Mouse (Mus musculus) granulocyte monocyte progenitor cell, adult 5-6 weeks (primary cell): Measurements from ENCODE around the gene Ncam1. TPM values are rescaled to one million over a fixed set of nuclear protein-coding genes. Genes with fewer than 3 reads are reported as not detected.

Source experiments
- ATAC-seq: replicated peaks from 2 replicates; pipeline ENCODE4 v1.8.0; 2016; ENCODE audit warnings: mild to moderate bottlenecking, moderate TSS enrichment, inconsistent platforms; ENCODE audit not compliant: poor library complexity, severe bottlenecking
- total RNA-seq, 2 experiments: library from RNA; stranded (forward) in 1 of 2; stranded (reverse) in 1 of 2; fragments of 200-712, 200-1000 nt in 1 of 2; fragments of >200 nt in 1 of 2; fragmentation: Nextera tagmentation in 1 of 2; gene quantifications; 2 replicates each; pipeline ENCODE4 v1.2.3; 2014 to 2017

Ncam1 gene
- total RNA-seq, 2 experiments from 2014 or later: 12.8 to 15.8 TPM

DNA sequence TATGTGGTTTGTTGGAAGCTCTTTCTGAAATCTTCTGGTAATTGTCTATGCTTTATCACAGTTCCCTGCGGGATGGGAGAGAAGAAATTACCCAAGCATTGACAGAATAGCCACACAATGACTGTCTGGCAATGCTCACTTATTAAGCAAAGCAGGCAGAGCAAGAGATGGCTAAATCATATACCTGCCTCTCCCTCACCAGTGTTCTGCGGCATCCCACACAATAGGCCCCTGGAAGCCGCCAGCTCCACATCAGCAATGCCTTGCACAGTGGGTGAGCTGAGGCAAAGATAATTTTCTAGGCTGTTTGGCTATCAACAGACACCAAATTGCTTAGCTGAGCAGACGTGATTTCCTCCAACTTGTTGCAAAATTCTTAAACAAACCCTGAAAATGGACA, 208.5 kb downstream of the Ncam1 start:
- no peak for ATAC-seq

DNA sequence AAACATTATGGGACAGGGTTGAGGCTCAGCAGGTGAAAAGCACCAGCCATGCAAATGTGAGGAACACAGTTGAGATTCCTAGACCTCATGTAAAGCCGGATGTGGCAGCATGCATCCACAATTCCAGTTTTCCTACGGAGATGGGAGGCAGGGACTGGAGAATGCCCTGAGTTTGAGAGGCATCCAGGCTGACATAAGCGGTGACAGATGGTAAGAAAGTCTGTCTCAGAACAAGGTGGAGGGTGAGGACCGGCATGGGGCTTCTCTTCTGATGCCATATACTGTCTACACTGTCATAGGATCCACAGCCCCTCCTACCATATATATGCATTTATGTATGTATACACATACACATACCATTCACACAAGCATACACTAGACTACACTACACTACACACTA, 221.6 kb downstream of the Ncam1 start:
- ATAC-seq: no peak

DNA sequence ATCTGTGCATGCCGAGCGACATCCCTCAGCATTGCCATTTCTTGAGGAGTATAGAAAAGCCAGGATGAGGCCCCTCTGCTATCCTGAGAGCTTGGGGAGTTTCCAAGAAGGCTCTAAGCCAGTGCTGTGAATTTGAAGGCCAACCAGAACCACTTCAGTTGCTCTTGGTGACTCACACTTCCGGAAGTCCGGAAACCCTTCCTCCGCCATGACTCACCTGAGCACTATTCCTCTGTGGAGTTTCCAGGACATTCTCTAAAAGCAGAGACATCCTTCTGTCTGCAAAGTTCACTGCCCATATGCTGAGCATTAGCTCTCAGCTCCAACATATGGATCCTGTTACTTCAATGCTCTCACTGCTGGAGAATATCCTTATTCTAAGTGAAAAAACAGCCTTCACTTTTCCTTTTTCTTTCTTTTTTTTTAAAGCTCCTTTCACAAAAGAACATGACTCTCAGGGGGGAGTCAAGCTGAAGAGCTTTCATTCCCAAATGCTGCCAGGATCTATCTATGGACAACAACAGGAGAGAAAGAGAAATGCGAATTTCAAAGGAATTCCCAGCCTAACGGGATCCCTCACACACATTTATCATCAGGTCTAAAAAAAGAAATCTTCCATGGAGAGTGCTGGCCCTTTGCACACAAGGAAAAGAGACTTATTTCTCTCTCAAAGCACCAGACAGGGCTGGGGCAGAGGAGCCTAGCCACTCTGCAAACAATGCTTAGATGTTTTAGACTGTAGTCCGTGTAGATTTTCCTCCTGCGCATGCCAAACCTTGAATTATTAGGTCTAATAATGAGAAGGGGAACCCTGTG, 226.8 kb downstream of the Ncam1 start:
- no peak for ATAC-seq

DNA sequence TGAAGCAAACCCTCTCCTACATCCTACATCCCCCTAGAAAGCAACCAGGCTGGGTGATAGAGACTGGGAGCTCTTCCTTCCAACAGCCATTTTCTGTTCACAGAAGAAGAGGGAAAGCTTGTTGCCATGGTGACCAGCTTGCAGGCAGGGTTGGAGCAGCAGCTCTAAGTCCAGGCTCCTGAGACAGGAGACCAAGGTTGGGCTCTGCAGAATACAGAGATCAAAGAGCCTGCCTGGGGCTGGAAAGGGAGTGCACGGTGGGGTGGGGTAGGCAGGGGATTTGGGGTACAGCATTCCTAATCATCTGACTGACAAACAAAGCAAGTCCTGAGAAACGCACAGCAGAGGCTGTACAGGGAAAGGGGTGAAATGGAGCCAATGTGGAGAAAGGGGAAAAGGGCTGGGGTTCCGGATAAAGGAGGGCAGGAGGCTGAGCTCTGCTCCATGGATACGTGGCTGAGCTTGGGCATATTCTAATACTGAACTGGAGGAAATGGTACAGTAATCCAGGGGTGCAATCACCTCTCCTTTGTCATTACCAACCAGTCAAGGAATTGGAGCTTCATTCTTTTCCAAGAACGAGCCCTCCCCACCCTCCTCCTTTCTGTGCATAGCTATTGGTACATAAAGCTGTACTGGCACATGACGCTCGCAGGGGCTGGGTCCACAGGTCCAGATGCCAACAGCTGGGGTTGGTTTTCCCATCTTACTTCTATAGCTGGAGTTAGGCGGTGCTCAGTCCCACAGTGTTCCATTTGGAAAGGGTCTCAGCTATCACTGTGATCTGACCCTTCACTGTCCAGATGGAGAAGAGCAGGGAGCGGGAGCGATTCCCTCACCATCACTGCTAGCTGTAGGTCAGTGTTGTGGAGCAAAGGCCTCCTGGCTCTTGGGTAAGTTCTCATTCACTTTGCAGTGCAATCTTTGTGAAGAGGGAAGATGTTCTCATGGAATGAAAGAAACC, 227.7 kb downstream of the Ncam1 start:
- ATAC-seq: no peak

DNA sequence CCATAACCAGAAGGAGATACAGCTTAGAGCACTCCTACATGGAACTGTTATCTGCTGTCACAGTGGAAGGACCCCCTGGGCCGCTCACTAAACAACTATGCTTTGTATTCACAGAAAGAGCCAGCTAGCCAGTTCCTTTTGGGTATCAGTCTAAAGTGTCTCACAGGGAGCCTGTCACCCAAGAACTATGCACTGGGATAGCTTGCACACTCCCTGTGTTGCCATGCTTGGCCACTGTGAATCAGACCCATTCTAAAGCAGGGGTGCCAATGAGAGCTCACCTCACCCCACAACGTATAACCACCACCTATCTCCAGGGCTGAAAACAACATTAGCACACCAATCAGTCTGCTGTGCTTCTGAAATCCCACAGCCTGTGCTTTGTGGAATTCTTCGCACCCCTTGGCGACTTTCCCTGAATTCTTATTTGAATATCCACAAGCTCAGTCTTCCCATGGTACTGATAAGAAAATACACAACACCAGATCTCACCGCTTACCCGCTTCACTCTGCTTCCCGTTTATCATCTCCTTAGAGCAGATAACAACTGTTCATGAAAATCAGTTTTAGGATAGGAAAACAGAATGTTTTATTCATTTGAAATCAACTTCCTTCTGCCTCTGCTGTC, 228.6 kb downstream of the Ncam1 start:
- ATAC-seq: no peak

DNA sequence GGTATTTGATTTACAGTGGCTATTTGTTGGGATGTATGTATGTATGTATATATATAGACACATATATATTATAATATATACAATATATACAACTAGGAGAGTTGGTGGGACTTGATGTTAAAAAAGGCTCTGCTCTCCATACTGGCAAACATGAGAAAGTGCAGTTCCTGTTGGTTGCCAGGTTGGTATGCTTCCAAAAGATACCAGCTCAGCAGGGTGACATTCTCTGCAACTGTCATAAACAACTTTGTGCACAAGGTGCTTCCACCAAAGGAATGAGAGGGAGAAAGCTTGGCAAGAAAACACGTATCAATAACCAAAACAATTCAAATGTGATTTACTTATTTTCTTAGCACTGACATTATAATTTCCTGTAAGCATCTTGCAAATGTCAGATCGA, 232.9 kb downstream of the Ncam1 start:
- no peak for ATAC-seq

DNA sequence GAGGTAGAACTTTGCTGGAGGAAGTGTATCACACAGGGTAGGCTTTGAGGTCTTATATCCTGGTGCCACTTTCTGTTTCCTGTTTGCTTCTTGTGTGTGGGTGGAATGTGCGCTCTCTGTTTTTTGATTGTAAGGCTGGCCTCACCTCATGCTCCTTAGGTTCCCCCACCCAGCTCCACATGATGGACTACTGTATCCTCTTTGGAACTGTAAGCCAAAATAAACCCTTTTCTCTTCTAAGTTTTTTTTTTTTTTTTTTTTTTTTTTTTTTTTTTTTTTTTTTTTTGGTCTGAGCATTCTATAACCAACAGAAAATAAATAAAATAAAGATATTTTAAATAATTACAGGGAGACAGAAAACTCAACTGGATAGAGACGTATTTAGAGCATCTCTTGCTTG, 239.8 kb downstream of the Ncam1 start:
- no peak for ATAC-seq

DNA sequence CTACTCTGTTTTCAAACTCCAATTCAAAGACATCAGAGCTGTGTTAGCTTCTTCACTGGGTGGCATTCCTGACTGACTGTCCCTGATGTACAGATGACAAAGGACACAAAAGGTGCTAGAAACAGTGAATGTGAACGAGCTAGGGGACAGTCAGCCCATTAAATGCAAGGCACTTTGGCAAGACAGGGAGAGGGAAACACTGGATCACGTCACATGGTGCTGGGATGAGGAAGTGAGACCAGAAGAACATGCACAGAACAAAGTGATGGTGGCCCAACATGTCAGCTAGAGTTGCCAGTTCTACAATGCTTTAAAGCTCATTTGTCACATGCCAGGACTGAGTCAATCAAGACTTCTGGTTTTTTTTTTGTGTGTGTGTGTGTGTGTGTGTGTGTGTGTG, 247.4 kb downstream of the Ncam1 start:
- ATAC-seq: peak; percentile 71

DNA sequence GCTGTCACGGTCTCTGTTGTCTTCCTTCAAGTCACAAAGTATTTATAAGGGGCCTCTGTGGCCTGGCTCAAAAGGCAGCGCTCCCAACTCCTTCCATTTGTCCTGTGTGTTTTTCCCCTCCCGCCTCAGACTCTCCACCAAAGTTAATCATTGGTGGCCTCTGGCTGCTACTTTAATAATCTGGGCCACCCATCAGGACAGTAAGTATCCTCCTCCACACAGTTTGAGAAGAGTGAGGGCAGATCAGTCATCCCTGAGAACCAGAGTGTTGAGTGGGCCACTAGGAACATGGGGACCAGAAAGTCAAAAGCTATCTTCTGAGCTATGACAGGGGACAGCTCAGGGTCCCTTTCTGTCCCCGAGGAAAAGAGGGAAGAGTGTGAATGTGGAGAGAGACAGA, 256.1 kb downstream of the Ncam1 start:
- ATAC-seq: no peak

DNA sequence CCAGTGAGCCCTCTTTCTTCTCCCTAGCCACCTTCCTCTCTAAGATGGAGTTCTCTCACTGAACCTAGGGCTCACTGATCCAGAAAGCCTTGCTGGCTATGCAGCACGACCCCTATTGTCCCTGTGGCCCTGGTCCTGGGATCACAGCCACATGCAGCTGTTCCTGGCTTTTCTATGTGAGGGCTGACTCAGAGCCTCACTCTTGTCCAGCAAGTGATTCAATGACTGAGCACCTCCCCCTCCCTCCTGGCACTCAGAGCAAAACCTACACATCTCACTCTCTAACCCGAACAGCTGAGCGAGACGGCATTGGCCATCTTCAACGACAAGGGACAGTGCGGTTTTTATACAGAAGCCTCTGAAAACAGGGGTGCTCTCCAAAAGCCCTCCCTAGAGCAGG, 260.9 kb downstream of the Ncam1 start:
- ATAC-seq: no peak

DNA sequence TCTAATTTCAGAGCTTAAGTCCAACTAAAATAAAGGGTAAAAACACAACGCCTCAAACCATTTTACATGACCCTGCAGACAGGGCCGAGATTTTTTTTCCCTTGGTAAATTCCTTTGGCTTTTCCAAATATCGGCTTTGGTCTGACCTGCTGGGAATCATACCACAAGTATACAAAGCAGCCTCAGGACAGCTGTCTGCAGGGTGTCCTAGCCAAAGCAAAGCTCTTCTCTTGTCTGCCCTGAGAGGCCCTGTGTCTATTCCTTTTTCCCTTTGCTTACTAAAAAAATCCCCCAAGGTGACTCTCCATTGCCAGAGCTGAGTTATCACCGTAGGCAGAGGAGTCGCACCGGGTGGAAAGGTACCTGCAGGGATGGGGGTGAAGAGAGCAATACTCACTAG, 262.1 kb downstream of the Ncam1 start:
- no peak for ATAC-seq

DNA sequence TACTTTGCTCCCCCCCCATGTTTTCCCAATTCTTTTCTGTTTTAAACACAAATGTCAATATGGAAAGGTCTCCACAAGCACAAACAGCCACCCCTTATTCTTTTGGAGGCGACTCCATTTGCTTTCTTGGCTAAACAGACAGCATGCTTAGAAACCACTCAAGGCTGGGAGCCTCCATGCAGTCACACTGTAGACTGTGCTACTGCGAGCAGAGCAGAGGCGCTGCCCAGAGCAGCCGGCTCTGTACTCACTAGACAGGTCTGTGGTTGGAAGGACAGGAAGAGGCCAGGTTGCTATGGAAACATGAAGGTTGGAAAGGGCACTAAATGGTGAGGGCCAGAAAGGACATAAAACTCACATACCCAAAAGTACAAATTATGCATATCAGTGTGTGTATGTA, 263.8 kb downstream of the Ncam1 start:
- no peak for ATAC-seq

DNA sequence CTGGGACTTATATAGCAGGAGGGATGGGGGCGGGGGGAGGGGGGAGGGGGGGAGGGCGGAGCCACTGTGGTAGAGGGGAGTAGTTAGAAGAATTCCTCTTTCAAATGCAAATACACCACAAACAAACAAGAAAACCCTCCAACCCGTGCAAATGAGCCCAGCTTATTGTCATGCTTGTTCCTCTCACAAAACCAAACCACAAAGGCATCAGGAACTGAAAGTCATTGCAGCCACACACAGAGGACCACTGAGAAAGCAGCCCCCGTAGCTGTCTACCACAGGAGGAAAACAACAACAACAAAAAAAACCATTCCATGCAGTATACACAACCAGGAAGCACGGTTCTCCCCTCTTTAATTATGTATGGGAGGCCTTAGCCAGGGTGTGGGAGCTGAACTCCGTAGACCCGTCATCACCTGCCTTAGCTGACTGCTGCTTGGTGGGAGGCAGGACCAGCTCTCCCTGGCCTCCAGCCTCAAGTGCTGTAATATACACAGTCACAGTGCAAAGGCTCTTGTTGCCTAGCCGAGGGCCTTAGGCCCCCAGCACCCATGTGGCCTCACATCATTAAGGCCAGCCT, 264.7 kb downstream of the Ncam1 start:
- ATAC-seq: peak; percentile 53

DNA sequence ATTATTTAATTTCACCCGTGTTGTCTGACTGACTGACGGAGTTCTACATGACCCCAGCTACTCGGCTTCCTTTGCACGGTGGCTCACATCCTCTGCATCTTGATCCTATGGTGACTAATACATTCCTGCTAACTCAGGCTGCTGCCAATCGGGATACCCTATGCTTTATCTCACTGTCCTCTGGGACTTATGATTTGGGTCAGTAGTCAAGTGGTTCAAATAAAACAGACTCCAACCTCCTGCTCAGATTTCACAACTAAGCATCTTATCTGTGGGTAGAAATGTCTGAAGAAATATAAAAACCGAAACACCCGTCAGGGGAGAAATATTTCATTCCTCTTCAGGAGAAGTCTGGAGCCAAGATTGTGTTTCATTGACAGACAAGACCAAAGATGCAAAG, 265.3 kb downstream of the Ncam1 start:
- peak; percentile 0; the same call in 1 of the 2 replicates for ATAC-seq

DNA sequence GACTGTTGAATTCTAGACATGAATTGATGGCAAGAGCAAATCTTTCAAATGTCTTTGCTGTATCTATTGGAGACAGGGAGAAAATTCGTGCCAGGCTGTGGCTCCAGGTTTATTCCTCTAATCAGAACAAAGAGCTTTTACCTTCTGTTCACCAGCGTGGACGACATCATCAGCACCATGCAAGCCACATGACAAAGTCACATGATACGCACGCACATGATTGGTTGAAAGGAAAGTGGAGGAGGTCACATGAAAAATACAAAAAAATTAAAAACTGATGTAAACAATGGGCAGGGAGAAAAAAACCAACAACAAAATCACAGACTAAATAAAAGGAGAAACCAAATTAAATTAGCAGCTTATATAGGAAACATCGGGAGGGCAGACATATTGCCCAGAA, 266.9 kb downstream of the Ncam1 start:
- ATAC-seq: no peak

DNA sequence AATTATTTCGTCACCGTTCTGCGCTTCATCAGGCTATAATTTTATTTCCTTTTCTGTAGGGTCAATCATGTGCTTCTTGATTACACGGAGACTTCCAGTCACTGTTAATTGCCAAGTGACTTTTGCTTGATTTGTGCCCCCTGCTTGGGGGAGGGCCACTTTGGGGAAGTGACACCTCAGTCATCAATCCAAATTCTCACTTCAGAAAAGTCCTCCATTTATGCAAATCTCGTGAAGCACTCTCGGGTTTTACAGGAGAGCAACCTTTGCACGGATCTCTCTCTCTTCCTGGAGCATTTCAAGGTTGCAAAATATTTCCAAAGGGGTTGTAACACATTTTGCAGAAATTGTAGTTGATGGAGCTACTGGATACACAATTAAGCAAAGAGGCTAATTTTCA, 267.5 kb downstream of the Ncam1 start:
- ATAC-seq: peak; percentile 18

DNA sequence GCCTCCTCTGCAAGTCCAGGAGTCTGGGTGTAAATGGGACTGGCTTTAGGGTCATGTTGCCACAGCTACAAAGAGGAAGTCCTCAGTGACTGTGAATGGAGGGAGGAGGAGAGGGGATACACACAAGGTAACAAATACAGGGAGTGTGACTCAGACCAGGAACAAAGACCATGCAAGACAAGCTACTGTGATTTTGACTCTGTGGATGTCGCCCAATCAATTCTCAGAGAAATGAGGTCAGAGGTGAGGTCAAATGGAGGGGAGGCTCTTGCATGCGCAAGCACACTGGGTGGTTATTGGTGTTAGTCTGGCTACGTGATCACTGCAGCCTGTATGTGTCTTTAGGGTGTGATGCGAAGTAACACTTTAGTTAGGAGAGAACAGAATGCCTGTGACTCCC, 268.0 kb downstream of the Ncam1 start:
- ATAC-seq: peak; percentile 59

DNA sequence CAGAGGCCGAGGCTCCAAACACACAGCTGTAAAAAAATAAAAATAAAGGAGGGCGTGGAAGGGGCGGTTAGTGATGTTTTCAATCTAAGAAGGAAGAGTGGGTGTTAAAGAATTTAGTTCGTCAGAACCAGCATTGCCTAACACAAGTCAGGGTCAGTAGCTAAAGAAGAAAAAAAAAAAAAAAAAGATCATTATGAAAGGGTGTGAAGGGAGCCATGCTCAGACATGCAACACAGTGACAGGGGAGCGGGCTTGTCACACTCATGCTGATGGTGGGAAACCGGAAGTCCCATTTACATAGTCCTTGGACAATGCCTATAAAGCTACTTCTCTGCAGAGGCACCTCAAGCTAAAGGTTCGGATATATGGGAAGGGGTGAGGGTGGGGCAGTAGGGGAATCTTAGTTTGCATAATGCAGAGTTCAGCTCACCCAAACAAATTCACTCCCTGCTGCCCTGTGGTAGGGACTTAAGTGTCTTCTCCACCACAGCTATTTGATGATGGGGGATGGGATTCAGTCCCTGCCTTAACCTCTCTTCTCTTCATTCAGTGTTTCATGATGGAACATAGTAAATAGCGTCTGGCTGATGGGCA, 269.3 kb downstream of the Ncam1 start:
- no peak for ATAC-seq

DNA sequence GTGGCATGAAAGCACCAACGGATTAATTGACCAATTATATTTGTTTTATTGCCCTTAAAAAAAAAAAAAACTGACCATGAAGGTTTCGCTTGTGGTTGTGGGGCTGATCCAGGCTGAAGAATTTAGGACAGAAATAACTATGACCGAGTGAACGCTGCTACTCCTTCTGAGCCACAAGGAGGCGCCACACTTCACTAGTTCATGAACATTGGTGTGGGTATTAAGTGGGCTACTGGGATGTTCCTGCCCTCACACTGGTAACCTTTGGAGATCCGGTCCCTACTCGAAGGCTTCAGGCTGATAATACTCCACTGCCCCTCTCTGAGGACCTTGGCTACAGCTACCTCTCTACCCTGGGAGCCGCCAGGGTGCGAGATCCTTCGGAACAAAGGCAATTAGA, 269.8 kb downstream of the Ncam1 start:
- ATAC-seq: no peak

DNA sequence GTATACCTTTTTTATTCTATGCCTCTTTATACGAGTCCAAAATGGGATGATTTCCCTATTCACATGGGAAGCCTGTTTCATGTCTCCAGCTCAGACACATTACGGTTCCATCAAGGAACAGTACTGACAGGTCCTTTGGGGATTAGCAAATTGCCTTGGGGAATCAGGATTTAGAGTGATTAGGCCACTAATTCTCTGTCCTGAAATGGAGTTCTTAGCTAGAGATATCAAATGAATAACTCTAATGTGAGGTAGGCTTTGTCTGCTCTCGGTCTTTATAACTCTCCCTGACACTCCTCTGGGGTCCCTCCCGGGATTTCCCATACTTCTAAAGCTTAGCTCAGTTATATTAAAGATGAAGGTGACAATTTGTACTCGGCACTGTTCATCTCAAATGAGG, 270.7 kb downstream of the Ncam1 start:
- ATAC-seq: no peak
